Mouse (Mus musculus): ENCODE measurements around the gene S100a13.

The S100a13 gene

GRCm38 (mm10) chr3:90525421-90525820 is 11.2 kb downstream of the S100a13 start:
- no peak for TF ChIP-seq GATA4 (IDR thresholded peaks at IDR 0.05; ENCODE audit: insufficient replicate concordance, low read length)

DNA sequence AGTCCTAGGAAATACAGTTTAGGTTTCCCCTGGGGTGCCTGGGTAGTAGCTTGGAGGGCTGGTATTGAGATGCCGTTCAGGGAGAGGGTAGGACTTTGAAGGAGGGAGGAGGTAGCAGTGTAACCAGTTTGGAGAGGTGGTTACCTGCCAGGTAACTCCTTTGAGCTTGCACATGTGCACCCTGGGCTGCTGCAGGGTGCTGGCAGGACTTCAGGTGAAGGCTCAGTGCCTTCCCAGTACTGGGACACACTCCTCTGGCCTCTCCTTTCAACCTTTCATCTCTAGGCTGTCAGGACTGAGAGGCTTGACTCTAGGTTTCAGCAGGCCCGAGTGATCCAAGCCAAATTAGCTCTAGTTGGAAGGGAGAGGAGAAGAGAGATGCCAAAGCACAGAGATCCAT is 11.8 kb downstream of the S100a13 start:
- no peak for TF ChIP-seq GATA4 (IDR thresholded peaks at IDR 0.05; ENCODE audit: insufficient replicate concordance, low read length)

- no peak for TF ChIP-seq GATA4 (IDR thresholded peaks at IDR 0.05; ENCODE audit: insufficient replicate concordance, low read length)
Measured at GRCm38 (mm10) chr3:90526580-90526979, 12.3 kb downstream of the S100a13 start, which contains the start of gene S100a14. Gene S100a14 (plus strand): TSS chr3:90526856.

DNA sequence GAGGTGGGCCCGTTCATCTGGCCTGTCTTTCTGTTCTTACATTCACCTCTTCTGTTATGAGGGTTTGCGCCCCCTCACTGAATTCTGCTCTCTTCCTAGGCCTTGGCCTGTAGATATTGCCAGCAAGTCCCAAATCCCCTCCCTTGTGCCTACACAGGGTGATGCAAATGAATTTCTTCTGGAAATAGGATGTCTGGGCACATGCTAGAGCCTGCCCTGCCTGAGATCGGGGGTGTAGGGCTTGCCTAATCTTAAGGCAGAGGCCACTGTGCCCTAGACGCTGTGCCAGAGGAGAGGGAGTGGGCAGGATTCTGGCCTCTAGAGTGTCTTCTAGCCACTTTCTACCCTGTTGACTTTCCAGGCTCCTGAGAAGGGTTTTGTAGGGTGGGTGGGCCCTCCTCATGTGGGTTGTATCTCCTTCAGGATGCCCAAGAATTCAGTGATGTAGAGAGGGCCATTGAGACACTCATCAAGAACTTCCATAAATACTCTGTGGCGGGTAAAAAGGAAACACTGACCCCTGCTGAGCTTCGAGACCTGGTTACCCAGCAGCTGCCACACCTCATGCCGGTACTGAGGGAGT is 13.1 kb downstream of the S100a13 start:
- TF ChIP-seq GATA4 (IDR thresholded peaks at IDR 0.05; ENCODE audit: insufficient replicate concordance, low read length), result no peak

DNA sequence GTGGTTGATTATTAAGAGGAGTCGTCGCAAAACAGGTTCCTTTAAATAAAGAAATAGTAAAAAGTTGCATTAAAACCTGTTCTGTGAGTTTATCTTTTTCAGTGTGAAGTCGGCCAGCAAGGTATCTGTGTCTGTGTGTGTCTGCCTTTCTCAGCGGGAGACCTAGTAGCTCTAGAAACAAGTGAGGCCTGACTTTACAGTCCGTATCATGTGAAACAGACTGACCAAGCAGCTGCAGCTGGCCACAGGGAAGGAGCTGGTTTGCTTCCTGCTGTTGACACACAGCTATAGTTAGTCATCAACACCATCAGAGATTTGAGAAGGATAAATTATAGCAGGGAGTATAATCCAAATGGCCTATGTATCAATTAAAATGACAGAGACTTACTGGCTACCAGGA is 17.5 kb downstream of the S100a13 start:
- no peak for TF ChIP-seq GATA4 (IDR thresholded peaks at IDR 0.05; ENCODE audit: insufficient replicate concordance, low read length)

GRCm38 (mm10) chr3:90535446-90535845 is 21.2 kb downstream of the S100a13 start:
- no peak for TF ChIP-seq GATA4 (IDR thresholded peaks at IDR 0.05; ENCODE audit: insufficient replicate concordance, low read length)

GRCm38 (mm10) chr3:90537141-90537904 is 23.1 kb downstream of the S100a13 start, which contains the start of gene S100a16:
Gene S100a16 (plus strand): TSS chr3:90537254.
- no peak for TF ChIP-seq GATA4 (IDR thresholded peaks at IDR 0.05; ENCODE audit: insufficient replicate concordance, low read length)

- TF ChIP-seq GATA4 (IDR thresholded peaks at IDR 0.05; ENCODE audit: insufficient replicate concordance, low read length), result no peak
Measured at GRCm38 (mm10) chr3:90537905-90538296, 23.7 kb downstream of the S100a13 start.

GRCm38 (mm10) chr3:90540904-90541303 is 26.7 kb downstream of the S100a13 start:
- TF ChIP-seq GATA4 (IDR thresholded peaks at IDR 0.05; ENCODE audit: insufficient replicate concordance, low read length), result peak; percentile 58; the same call in 1 of the 2 replicates

DNA sequence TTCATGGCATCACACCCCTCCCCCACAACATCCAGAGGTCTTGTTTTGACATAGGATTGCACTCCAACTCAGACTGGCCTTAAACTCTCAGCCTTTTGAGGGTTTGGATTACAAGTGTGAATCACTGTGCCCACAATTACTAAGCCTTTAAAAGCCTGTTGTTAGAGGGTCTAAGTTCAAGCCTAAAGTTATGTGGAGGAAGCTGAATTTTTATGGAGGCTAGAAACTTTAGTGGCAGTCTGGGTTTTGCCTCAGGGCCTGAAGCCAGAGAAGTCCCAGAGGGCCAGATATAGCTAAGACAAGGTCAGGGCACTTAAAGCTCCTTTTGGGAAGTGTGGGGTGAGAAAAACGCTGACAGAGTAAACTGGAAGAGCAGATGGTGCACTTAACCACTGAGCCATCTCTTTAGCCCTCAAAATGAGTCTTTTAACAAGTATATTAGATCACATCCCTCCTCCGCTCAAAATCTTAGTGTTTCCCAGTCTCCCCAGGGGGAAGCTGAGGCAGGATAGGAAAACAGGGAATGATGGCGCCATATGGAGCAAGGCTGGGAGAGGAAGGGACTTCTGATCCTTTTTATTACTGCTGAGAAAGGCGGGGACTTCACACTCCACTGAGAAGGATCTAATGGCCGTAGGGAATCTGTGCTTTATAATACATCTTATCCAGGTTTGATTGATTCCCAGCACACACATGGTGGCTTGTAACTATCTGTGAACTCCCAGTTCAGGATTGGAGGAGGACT is 35.6 kb downstream of the S100a13 start:
- TF ChIP-seq GATA4 (IDR thresholded peaks at IDR 0.05; ENCODE audit: insufficient replicate concordance, low read length), result no peak

DNA sequence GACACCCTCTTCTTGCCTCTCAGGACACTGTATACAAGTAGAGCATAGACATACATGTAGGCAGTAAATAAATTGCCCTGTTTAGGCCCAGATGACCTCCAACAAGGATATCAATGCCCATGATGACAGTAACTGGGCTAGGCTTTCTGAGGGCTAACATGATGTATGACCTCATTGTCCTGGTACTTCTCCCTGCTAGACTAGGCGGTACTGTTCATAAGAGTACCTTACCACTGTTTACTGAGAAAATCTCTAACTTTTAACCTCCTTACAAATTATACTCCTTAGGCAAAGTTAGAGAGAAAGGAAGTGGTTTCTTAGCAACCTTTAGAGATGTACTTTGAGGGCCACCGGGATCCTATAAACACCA is 36.2 kb downstream of the S100a13 start:
- TF ChIP-seq GATA4 (IDR thresholded peaks at IDR 0.05; ENCODE audit: insufficient replicate concordance, low read length), result no peak

GRCm38 (mm10) chr3:90552231-90552630 is 38.0 kb downstream of the S100a13 start:
- TF ChIP-seq GATA4 (IDR thresholded peaks at IDR 0.05; ENCODE audit: insufficient replicate concordance, low read length), result no peak

DNA sequence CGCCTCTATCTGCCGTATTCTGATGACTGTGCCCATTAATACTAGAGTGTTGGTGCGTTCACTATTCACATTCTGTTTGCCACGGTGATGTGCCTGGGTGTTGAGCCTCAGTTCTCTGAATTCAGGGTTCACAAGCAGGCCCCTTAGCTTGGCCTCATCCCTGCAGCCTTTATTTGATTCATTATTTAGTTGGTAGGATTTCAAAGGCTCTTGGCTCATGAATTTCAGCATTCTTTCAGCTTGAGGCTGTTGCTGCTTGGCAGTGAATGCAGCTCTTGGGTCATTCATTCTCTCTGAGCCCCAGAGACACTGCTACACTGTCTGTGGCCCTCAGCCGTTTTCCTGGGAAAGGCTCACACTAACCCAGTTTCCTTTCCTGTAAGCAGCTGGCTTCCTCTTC is 41.7 kb downstream of the S100a13 start:
- TF ChIP-seq GATA4 (IDR thresholded peaks at IDR 0.05; ENCODE audit: insufficient replicate concordance, low read length), result no peak

GRCm38 (mm10) chr3:90560008-90560628 is 45.9 kb downstream of the S100a13 start, which contains the start of gene S100a3:
Gene S100a3 (plus strand): TSS chr3:90560578.
- no peak for TF ChIP-seq GATA4 (IDR thresholded peaks at IDR 0.05; ENCODE audit: insufficient replicate concordance, low read length)

Data from liver, adult (tissue).